In genomic region chr10:69662338-69662737, GRCm38 (mm10) we compare ENCODE assay signal across 8 mouse cellular contexts.
DNase-seq lines count a peak whose midpoint lies in the region; ATAC-seq and TF ChIP-seq lines count a peak whose summit lies in the region.

No protein-coding gene starts in this region.

- H3K27me3 ChIP-seq in kidney, adult 2 months (replicated peaks; ENCODE audit: control insufficient read depth, insufficient read depth, low read length), result no peaks in the 10 kb centered on the region
- no peaks in the 10 kb centered on the region for H3K27me3 ChIP-seq in limb, embryonic 10.5 days (ENCODE audit: low read depth, poor library complexity, severe bottlenecking)
- no peaks in the 10 kb centered on the region for H3K27me3 ChIP-seq in midbrain, embryonic 16.5 days (ENCODE audit: control insufficient read depth, insufficient read depth, low read depth, low read length)
- no peaks in the 10 kb centered on the region for H3K27me3 ChIP-seq in stomach, embryonic 16.5 days (ENCODE audit: control insufficient read depth, insufficient read depth, low read length)

- no peak overlapping the region for H3K9ac ChIP-seq in midbrain, embryonic 16.5 days (ENCODE audit: low read depth, low read length)
- H3K9ac ChIP-seq in stomach, embryonic 16.5 days (ENCODE audit: low read length), result no peak overlapping the region

- TF ChIP-seq POLR2A in kidney, adult 2 months (IDR thresholded peaks at IDR 0.05; ENCODE audit: low read depth, low read length), result no peak

- peak; percentile 93 for TF ChIP-seq CTCF in kidney, adult 2 months (conservative IDR thresholded peaks at IDR 0.05; ENCODE audit: insufficient read depth, insufficient read length, low read depth, low read length)

- ATAC-seq in midbrain, embryonic 16.5 days, result peak; percentile 70; the same call in 1 of the 2 replicates
- peak; percentile 62; the same call in 1 of the 2 replicates for ATAC-seq in stomach, embryonic 16.5 days (ENCODE audit: insufficient read depth, low FRiP score)

- H3K4me1 ChIP-seq in kidney, adult 2 months (ENCODE audit: control insufficient read depth, insufficient read depth, low read length), result no peaks in the 10 kb centered on the region
- H3K4me1 ChIP-seq in limb, embryonic 10.5 days, result no peaks in the 10 kb centered on the region
- H3K4me1 ChIP-seq in midbrain, embryonic 16.5 days (ENCODE audit: control insufficient read depth, insufficient read depth, low read length), result peaks cover 8% of the 10 kb centered on the region
- no peaks in the 10 kb centered on the region for H3K4me1 ChIP-seq in stomach, embryonic 16.5 days (ENCODE audit: control insufficient read depth, insufficient read depth, low read length)

- no peaks in the 10 kb centered on the region for H3K36me3 ChIP-seq in kidney, adult 2 months (ENCODE audit: control insufficient read depth, insufficient read depth, low read length)
- no peaks in the 10 kb centered on the region for H3K36me3 ChIP-seq in limb, embryonic 10.5 days
- H3K36me3 ChIP-seq in midbrain, embryonic 16.5 days (ENCODE audit: control insufficient read depth, insufficient read depth, low read length), result no peaks in the 10 kb centered on the region
- no peaks in the 10 kb centered on the region for H3K36me3 ChIP-seq in stomach, embryonic 16.5 days (ENCODE audit: control insufficient read depth, insufficient read depth, low read length)

- DNase-seq in spleen, postnatal 10 days (ENCODE audit: low spot score in 2 of 2), result peak; percentile 10 to 48
- DNase-seq in spleen, postnatal 36 days (ENCODE audit: low spot score in 2 of 2), result no peak
- peak; percentile 89 for DNase-seq in embryo, embryonic 10 days (ENCODE audit: low spot score)
- peak; percentile 54 for DNase-seq in gastrocnemius, postnatal 25 days
- DNase-seq in kidney, adult 2 months, result peak; percentile 77
- DNase-seq in limb, embryonic 10.5 days (ENCODE audit: low spot score), result peak; percentile 86

- 6% methylated on average over 7 of the region's 7 CpGs for WGBS in kidney, adult 2 months
- WGBS in limb, embryonic 10.5 days, result 10% methylated on average over 7 of the region's 7 CpGs
- 9% methylated on average over 7 of the region's 7 CpGs for WGBS in midbrain, embryonic 16.5 days
- 4% methylated on average over 7 of the region's 7 CpGs for WGBS in stomach, embryonic 16.5 days

- no peaks in the 10 kb centered on the region for H3K9me3 ChIP-seq in limb, embryonic 10.5 days (replicated peaks)
- no peaks in the 10 kb centered on the region for H3K9me3 ChIP-seq in midbrain, embryonic 16.5 days (replicated peaks; ENCODE audit: control insufficient read depth, low read length, poor library complexity, severe bottlenecking)
- H3K9me3 ChIP-seq in stomach, embryonic 16.5 days (replicated peaks; ENCODE audit: control insufficient read depth, low read length), result no peaks in the 10 kb centered on the region

- H3K4me3 ChIP-seq in kidney, adult 2 months (ENCODE audit: insufficient read depth, low read depth, low read length), result no peak overlapping the region
- H3K4me3 ChIP-seq in limb, embryonic 10.5 days, result no peak overlapping the region
- no peak overlapping the region for H3K4me3 ChIP-seq in midbrain, embryonic 16.5 days (ENCODE audit: low read depth, low read length)
- no peak overlapping the region for H3K4me3 ChIP-seq in stomach, embryonic 16.5 days (replicated peaks; ENCODE audit: low read length)

- no peak overlapping the region for H3K27ac ChIP-seq in kidney, adult 2 months (ENCODE audit: insufficient read depth, low read depth, low read length)
- no peak overlapping the region for H3K27ac ChIP-seq in limb, embryonic 10.5 days
- no peak overlapping the region for H3K27ac ChIP-seq in midbrain, embryonic 16.5 days (ENCODE audit: low read length)
- no peak overlapping the region for H3K27ac ChIP-seq in stomach, embryonic 16.5 days (ENCODE audit: low read length)

- H3K4me2 ChIP-seq in midbrain, embryonic 16.5 days (ENCODE audit: low read length), result no peak overlapping the region
- no peak overlapping the region for H3K4me2 ChIP-seq in stomach, embryonic 16.5 days (ENCODE audit: low read depth, low read length)

Comparison
In these comparisons a context has a peak if more than half of its experiments do, and no peak if none do; other contexts are left out.
1. DNase-seq: peak in spleen, postnatal 10 days (2 of 2), embryo, embryonic 10 days (single experiment), gastrocnemius, postnatal 25 days (single experiment), kidney, adult 2 months (single experiment) and limb, embryonic 10.5 days (single experiment); none in spleen, postnatal 36 days (0 of 2).